Mouse (Mus musculus) ES-Bruce4 (cell line): ENCODE results near the gene Bahcc1.

Source experiments
- CTCF ChIP-seq: IDR thresholded peaks from one replicate; pipeline ENCODE4 v1.8.1; 2011; ENCODE audit warnings: low read depth, low read length
- EP300 ChIP-seq: IDR thresholded peaks from 2 replicates; pipeline ENCODE4 v1.6.1; 2011; ENCODE audit warnings: low read depth, low read length; ENCODE audit not compliant: insufficient read depth
- POLR2A ChIP-seq: IDR thresholded peaks from one replicate; pipeline ENCODE4 v1.8.1; 2011; ENCODE audit warnings: low read length; ENCODE audit not compliant: insufficient read depth

- TF ChIP-seq CTCF = no peak
- TF ChIP-seq POLR2A = no peak
- TF ChIP-seq EP300 = no peak
Observed at GRCm38 (mm10) chr11:120222425-120223104, 10.2 kb upstream of the Bahcc1 start.
